Mouse (Mus musculus) limb, embryonic 12.5 days (tissue): ENCODE results near the gene C1qb. TPM values are rescaled to one million over a fixed set of nuclear protein-coding genes. Genes with fewer than 3 reads are reported as not detected.
A peak's percentile ranks its signal among the peaks of the same experiment; 100 is the strongest.

Source experiments
- ATAC-seq: fragments of 200-750 bp; cut with Nextera tagmentation; 2 replicates; pipeline ENCODE4 v1.8.0; 2017; ENCODE audit warnings: low read depth, moderate TSS enrichment; ENCODE audit not compliant: insufficient number of reproducible peaks, insufficient read depth, low FRiP score, low TSS enrichment
- H3K27ac ChIP-seq: fragments of 300-500 bp; sonication (generic); 2 replicates; pipeline ENCODE4 v1.5.1; 2016; ENCODE audit warnings: mild to moderate bottlenecking, moderate library complexity
- H3K27me3 ChIP-seq: fragments of 300-500 bp; sonication (generic); 2 replicates; pipeline ENCODE4 v1.6.1; 2016; ENCODE audit warnings: mild to moderate bottlenecking, moderate library complexity
- H3K36me3 ChIP-seq: fragments of 300-500 bp; sonication (generic); 2 replicates; pipeline ENCODE4 v1.6.1; 2016; ENCODE audit warnings: mild to moderate bottlenecking, moderate library complexity
- H3K4me1 ChIP-seq: fragments of 300-500 bp; sonication (generic); replicated peaks from 2 replicates; pipeline ENCODE4 v1.6.1; 2016
- H3K4me2 ChIP-seq: fragments of 300-500 bp; sonication (generic); 2 replicates; pipeline ENCODE4 v1.6.1; 2016; ENCODE audit warnings: mild to moderate bottlenecking, moderate library complexity
- H3K4me3 ChIP-seq: fragments of 300-500 bp; sonication (generic); replicated peaks from 2 replicates; pipeline ENCODE4 v1.5.1; 2016; ENCODE audit warnings: mild to moderate bottlenecking
- H3K9ac ChIP-seq: fragments of 300-500 bp; sonication (generic); replicated peaks from 2 replicates; pipeline ENCODE4 v1.6.1; 2016; ENCODE audit warnings: mild to moderate bottlenecking, moderate library complexity
- H3K9me3 ChIP-seq: fragments of 300-500 bp; sonication (generic); 2 replicates; pipeline ENCODE4 v1.6.1; 2016; ENCODE audit warnings: mild to moderate bottlenecking, moderate library complexity
- WGBS: fragments of 180-500 bp; shearing (Covaris S2); methylation state at CpG from one replicate; pipeline ENCODE4 v1.1.7; 2016; 5-methylcytosine and 5-hydroxymethylcytosine counted together
- polyA plus RNA-seq: library from polyadenylated mRNA; unstranded; fragments of >200 nt; fragmentation: Nextera tagmentation; extraction: Ambion mirVana; gene quantifications from 2 replicates; pipeline ENCODE4 v1.2.1, GENCODE M21; 2016

Gene C1qb
- polyA plus RNA-seq, 1 experiment from 2014 or later = 17.7 TPM

DNA sequence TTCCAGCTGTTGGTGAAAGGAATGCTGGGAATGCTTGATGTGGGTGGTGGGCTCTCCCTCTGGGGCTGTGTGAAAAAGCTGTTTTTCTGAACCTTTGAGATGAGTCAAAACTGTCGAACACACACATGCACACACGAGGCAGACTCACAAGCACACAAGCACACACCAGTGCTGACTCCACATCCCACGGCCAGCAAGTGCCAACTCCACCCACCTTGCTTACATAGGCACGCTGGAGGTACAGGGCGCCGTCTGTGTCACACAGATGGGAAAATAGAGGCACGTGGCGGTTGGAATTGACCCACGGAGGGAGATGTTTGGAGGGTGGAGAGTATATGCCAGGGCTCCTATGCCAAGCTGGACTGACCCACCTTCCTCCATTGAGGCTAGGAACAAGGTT, 25.8 kb upstream of the C1qb start:
- no peak for ATAC-seq
- Histone ChIP-seq H3K9ac (no peak overlapping the region), H3K4me3 (no peak overlapping the region), H3K4me2 (no peak overlapping the region), H3K27ac (no peak overlapping the region), H3K9me3 (no peaks in the 10 kb centered on the region), H3K27me3 (peaks cover 70% of the 10 kb centered on the region), H3K36me3 (no peaks in the 10 kb centered on the region), H3K4me1 (peaks cover 8% of the 10 kb centered on the region; the same call in 1 of the 2 replicates)
- WGBS = 42% methylated on average over 9 of the region's 9 CpGs

DNA sequence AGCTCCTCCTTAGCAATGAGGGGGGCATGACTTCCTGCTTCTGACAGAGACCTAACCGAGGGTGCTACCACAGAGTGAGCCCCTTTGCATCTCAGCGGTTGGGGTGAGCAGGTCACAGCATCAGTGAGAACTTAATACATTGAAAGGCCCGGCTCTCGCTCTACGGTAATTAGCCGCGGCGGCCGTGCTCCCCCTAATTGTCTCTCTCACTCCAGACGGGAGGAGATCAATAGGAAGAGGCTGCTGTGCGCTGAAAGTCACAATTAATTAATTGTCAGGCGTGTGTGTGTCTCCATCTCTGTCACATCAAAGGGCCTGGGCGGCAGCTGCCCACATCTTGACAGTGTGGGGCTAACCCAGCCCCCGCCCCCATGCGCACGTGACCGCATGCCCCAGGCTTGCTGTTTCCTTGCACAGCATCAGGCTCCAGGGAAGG, 25.2 kb upstream of the C1qb start:
- Histone ChIP-seq H3K9ac (no peak overlapping the region), H3K9me3 (no peaks in the 10 kb centered on the region), H3K4me2 (no peak overlapping the region), H3K27me3 (peaks cover 75% of the 10 kb centered on the region), H3K4me3 (no peak overlapping the region), H3K4me1 (peaks cover 8% of the 10 kb centered on the region; the same call in 1 of the 2 replicates), H3K36me3 (no peaks in the 10 kb centered on the region), H3K27ac (no peak overlapping the region)
- no peak for ATAC-seq
- 2% methylated on average over 17 of the region's 17 CpGs for WGBS

DNA sequence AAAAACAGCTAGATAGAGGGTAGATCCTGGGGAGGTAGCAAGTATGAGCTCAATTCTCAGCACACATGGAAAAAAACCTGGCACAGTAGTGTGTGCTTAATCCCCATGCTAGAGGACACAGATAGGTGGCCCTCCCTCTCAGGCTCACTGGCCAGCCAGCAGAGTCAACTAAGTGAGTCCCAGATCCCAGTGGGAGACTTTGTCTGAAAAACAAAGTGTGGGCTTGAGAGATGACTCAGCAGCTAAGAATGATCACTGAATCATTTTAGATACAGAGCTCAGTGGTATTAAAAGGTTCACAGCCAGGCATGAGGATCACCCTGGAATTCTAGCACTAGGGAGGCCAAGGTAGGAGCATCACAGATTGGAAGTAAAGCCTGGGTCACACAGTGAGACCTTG, 21.8 kb upstream of the C1qb start:
- ATAC-seq = no peak
- H3K4me3 ChIP-seq = no peak overlapping the region

DNA sequence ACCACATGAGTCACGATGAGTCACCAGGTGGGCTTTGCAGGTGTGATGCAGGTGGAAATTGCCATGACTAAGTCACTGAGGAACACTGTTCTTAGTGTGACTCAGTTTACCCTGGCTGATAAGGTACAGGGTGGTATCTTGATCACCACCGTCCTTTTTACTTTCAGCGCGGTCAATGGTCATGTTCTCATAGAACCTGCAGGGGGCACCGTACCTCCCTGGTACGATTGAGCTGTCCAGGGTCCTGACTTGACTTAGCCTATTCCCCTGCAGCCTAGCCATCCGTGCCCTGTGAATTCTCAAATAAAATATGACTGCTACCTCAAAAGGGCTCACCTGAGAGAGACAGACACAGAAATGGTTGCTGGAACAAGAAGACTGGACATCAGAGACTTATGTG, 21.0 kb upstream of the C1qb start:
- ATAC-seq = no peak
- WGBS = 11% methylated on average over 7 of the region's 7 CpGs
- Histone ChIP-seq H3K9ac (no peak overlapping the region), H3K27me3 (peaks cover 78% of the 10 kb centered on the region), H3K4me3 (no peak overlapping the region), H3K36me3 (no peaks in the 10 kb centered on the region), H3K9me3 (no peaks in the 10 kb centered on the region), H3K4me2 (no peak overlapping the region), H3K27ac (no peak overlapping the region), H3K4me1 (peaks cover 8% of the 10 kb centered on the region; the same call in 1 of the 2 replicates)

More for the DNA sequence above, 21.8 kb upstream of the C1qb start:
- Histone ChIP-seq H3K4me1 (peaks cover 8% of the 10 kb centered on the region; the same call in 1 of the 2 replicates), H3K9me3 (no peaks in the 10 kb centered on the region), H3K27ac (no peak overlapping the region), H3K4me2 (no peak overlapping the region), H3K36me3 (no peaks in the 10 kb centered on the region), H3K9ac (no peak overlapping the region), H3K27me3 (peaks cover 78% of the 10 kb centered on the region)

DNA sequence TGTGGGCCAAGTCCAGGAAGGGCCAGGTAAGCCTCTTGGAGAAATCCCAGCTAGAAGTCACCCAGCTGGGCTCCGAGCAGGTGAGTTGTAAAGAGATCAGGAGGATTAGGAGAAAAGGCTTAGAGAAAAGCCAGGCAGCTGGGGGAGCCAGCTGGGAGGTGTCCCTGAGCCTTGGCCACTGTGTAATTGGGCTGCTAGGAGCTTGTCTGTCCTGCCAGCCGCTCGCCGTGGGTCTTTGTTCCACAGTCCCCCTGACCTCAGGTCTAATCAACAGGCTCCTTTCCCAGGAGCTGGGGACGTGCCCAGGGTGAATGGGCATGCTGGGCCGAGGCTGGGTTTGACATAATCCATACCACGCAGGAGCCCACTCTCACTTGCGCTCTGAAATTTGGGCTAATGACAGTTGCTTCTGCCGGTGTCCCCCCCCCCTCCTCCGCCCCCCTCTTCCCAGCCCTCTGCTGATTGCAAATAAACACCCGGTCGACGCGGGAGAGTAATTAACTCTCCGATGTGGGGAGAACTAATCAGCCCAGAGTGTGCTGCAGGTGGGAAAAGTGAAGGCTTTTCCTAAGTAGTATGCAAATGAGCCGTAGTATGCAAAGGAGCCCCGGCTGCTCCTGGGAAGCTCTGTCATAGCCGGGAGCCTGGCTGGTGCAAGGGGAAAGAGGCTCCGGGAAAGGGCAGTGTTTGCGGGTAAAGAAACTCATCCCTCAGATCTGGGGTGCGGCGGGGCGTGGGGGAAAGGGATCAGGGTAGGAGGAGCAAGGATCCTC, 19.0 kb upstream of the C1qb start:
- Histone ChIP-seq H3K36me3 (no peaks in the 10 kb centered on the region), H3K9ac (no peak overlapping the region), H3K4me1 (no peaks in the 10 kb centered on the region), H3K9me3 (no peaks in the 10 kb centered on the region), H3K4me3 (no peak overlapping the region), H3K27ac (no peak overlapping the region), H3K4me2 (no peak overlapping the region), H3K27me3 (peaks cover 57% of the 10 kb centered on the region)
- no peak for ATAC-seq
- 2% methylated on average over 23 of the region's 23 CpGs for WGBS

DNA sequence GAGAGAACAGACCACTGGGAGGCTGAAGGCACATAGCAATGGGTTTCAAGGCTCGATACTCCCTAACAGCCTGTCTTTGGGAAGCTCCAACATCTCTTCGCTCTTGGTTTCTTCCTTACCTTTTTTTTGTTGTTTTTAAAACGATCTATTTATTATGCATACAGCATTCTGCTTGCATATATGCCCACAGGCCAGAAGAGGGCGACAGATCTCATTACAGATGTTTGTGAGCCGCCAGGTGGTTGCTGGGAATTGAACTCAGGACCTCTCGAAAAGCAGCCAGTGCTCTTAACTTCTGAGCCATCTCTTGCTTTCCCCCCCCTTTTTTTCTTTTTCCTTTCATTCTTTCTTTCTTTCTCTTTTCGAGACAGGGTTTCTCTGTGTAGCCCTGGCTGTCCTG, 13.2 kb upstream of the C1qb start:
- WGBS = 63% methylated on average over 7 of the region's 7 CpGs

DNA sequence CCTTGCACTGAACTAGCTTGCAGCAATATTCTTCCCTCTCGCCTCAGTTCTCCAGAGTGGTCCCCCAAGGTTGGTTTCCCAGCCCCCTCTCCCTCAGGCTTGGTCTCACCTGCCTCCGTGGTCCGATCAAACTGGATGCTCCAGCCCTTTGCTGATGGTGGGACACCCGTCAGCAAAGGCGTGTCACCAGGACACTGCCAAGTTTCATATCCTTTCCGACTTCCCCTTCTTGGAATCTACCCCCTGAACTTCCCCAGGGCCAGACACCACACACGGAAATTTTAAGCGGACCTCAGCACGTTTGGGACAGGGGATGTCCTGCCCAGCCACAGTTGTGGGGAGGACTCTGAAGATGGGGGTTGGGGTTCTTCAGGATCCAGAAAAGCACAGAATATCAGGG, 12.7 kb upstream of the C1qb start, which contains the start of gene C1qa:
C1qa (minus strand) TSS at position 167 of the 400 bp plus-strand sequence.
- 78% methylated on average over 9 of the region's 9 CpGs for WGBS
- peaks cover 7% of the 10 kb centered on the region for H3K4me1 ChIP-seq
- no peak within 1 kb of the TSS for H3K4me3 ChIP-seq
- no peaks in the 10 kb centered on the region for H3K36me3 ChIP-seq
- no peak for ATAC-seq
- H3K27me3 ChIP-seq = peaks cover 71% of the 10 kb centered on the region
- H3K4me2 ChIP-seq = no peak within 1 kb of the TSS
- no peaks in the 10 kb centered on the region for H3K9me3 ChIP-seq
- no peak within 1 kb of the TSS for H3K9ac ChIP-seq
- no peak within 1 kb of the TSS for H3K27ac ChIP-seq

More for the DNA sequence above, 13.2 kb upstream of the C1qb start:
- Histone ChIP-seq H3K4me2 (no peak overlapping the region), H3K27me3 (peaks cover 71% of the 10 kb centered on the region), H3K36me3 (no peaks in the 10 kb centered on the region), H3K9ac (no peak overlapping the region), H3K4me1 (peaks cover 7% of the 10 kb centered on the region), H3K9me3 (no peaks in the 10 kb centered on the region), H3K4me3 (no peak overlapping the region), H3K27ac (no peak overlapping the region)
- ATAC-seq = no peak

DNA sequence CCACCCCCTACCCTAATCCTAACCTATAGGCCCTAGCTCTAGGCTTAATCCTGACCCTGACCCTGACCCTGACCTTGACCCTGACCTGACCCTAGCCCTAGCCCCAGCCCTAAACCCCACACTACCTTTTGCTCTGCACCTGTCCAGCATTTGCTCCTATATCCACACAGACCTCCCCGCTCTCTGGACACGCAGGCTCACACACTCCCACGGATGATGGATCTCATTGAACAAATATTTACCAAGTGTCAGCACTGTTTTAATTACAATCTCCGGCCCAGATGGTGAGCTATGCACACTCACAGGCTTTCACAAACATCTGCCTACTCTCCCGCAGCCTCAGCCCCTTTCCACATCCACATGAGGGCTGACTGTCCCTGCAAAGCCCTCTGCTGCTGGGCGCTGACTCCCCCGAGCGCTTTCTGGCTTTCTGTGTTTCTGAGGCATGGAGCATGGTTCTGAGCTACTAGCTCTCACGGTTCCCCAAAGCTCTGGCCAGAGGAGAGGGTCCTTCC, 12.2 kb upstream of the C1qb start:
- Histone ChIP-seq H3K36me3 (no peaks in the 10 kb centered on the region), H3K4me3 (no peak overlapping the region), H3K27me3 (peaks cover 72% of the 10 kb centered on the region), H3K9me3 (no peaks in the 10 kb centered on the region), H3K9ac (no peak overlapping the region), H3K27ac (no peak overlapping the region), H3K4me2 (no peak overlapping the region), H3K4me1 (peaks cover 7% of the 10 kb centered on the region)
- 75% methylated on average over 9 of the region's 9 CpGs for WGBS
- no peak for ATAC-seq

DNA sequence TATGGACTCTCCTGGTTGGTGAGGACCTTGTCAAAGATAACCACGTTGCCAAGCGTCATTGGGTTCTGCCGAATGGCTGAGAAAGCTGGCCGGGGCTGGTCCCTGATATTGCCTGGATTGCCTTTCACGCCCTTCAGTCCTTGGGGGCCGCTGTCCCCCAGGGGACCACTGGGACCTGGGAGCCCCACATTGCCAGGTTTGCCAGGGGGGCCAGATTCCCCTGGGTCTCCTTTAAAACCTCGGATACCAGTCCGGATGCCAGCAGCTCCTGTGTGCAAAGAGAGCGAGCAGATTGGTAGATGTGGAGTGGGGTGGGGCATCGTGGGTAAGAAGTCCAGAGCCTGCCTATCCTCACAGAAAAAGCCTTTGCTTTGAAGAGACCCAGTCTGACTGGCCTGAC, 10.5 kb upstream of the C1qb start:
- Histone ChIP-seq H3K9ac (no peak overlapping the region), H3K36me3 (no peaks in the 10 kb centered on the region), H3K27ac (no peak overlapping the region), H3K4me3 (no peak overlapping the region), H3K4me2 (no peak overlapping the region), H3K9me3 (no peaks in the 10 kb centered on the region), H3K4me1 (peaks cover 7% of the 10 kb centered on the region), H3K27me3 (peaks cover 77% of the 10 kb centered on the region)
- 32% methylated on average over 10 of the region's 10 CpGs for WGBS
- ATAC-seq = no peak

DNA sequence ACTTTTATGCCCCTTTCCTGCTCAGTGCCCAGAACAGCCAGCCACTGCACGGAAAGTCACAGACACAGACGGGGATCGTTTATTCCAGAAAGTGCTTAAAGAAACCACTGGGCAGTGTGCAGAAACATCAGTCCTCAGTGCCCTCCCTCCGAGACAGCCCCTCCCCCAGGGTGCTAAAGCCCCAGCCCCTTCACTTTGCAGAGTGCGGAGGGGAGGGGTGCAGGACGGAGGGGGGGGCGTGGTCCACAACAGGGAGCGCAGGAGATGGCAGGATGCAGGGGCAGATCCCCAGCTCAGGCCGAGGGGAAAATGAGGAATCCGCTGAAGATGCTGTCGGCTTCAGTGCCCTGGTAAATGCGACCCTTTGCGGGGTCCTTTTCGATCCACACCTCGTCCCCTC, 9.9 kb upstream of the C1qb start:
- Histone ChIP-seq H3K9ac (no peak overlapping the region; the same call in 1 of the 2 replicates), H3K4me1 (peaks cover 7% of the 10 kb centered on the region), H3K36me3 (no peaks in the 10 kb centered on the region), H3K9me3 (no peaks in the 10 kb centered on the region), H3K4me2 (peak overlapping the region; percentile 41), H3K27ac (no peak overlapping the region), H3K27me3 (peaks cover 82% of the 10 kb centered on the region), H3K4me3 (0 out of 2 replicates have a peak overlapping the region, but pooled peaks have one; percentile 17)
- ATAC-seq = no peak
- WGBS = 3% methylated on average over 15 of the region's 15 CpGs

DNA sequence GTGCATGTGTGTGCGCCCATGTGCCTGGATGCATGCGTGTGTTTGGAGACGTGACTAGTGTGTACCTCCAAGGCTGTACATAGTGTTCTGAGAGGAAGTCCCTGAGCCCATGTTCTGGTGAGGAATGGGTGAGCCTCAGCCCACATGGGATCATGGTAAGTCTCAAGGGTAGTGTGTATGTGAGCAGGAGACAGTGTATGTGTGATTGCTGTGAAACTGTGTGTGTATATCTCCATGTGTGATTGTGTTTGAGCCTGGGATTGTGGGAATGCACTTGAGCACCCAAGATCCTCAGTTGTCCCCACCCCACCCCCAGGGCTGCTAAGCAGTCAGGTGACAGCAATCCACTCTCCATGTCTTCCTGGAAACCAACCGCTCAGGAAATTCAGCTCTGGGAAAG, 8.8 kb upstream of the C1qb start:
- Histone ChIP-seq H3K4me3 (no peak overlapping the region), H3K4me1 (peaks cover 7% of the 10 kb centered on the region), H3K27ac (no peak overlapping the region), H3K9ac (no peak overlapping the region), H3K9me3 (no peaks in the 10 kb centered on the region), H3K4me2 (no peak overlapping the region), H3K27me3 (peaks cover 92% of the 10 kb centered on the region), H3K36me3 (no peaks in the 10 kb centered on the region)
- ATAC-seq = no peak
- 74% methylated on average over 4 of the region's 4 CpGs for WGBS
